Mouse (Mus musculus) CD4-positive helper T cell, adult 2 months (primary cell): Measurements from ENCODE around the gene Muc13.

Experiments
- DNase-seq: peaks from one replicate; pipeline ENCODE4 v3.0.0-alpha.2; 2012; ENCODE audit warnings: low read depth, missing footprints, low spot score

The Muc13 gene

DNA sequence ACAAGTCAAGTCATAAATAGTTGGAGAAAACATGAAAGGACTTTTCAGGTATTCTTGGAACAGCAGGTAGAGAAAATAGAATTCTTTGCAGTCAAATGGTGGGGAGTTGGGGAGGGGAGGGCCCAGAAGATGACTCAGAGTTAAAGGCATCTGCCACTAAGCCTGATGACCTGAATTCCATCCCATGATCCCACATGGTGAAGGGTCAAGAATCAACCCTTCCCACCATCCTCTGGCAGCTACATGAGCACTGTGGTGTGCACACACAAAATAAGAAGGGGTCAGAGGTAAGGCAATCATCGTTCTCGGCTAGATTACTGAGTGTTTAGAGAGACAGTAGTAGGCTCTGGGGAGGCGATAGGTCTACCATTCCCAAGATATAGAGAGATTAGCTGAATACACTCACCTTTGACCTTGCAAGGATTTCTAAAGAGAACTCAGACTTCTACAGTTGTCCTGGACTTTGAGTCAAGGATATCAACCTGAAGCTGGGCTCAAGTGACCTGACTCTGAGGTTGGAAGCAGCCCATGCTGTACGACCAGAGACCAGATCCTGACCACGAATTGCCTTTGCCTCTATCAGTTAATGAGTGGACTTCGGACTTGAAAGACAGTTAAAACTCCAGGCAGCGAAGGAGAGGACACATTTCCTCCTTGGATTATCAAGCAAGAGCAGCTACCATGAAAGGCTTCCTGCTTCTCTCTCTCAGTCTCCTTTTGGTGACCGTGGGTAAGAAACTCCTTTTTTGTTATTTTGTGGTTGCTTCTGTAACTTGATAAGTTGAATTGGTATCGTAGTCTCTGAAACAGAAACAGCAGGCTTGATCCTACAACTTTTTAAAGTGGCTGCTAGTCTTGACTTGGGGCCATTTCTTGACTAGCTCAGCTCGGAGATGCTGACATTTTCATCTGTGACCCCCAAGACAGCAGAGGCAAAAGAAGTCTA, at the start of gene Muc13:
TSS of gene Muc13 (plus strand) at position 192 of the 946 bp plus-strand sequence.
- no peak for DNase-seq

DNA sequence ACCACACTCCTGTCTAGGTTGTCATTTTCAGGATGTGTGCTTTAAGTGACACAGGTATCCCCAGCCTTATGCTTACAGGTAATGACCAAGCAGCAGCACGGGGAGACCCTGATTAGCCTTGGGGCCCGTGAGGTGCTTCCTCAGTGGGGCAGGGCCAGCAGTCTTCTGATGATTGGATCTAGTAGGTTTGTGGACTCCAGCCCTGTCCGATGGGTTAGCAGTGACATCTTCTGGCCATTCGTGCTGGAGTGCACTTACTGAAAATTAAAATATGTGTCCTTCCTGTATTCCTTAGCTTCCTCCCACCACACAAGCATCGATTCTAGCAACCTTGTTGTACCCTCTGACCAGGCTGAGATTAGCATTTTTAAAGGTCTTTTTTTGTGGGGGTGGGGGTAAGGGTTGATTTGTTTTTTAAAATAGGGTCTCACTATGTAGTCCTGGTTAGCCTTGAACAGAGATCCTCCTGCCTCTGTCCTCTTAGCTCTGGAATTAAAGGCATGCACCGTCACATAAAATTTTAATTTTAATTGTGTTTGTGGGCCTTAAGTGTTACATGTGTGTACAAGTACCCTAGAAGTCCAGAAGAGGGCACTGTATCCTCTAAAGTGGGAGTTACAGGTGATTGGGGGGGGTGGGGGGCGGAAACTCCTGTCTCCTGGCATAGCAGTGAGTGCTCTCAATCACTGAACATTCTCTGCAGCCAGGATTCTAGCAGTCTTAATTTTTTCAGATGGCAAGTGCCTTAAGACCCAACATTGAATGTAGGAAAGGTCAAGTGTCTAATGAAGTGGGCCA, 49.0 kb upstream of the Muc13 start:
- DNase-seq: peak; percentile 73

DNA sequence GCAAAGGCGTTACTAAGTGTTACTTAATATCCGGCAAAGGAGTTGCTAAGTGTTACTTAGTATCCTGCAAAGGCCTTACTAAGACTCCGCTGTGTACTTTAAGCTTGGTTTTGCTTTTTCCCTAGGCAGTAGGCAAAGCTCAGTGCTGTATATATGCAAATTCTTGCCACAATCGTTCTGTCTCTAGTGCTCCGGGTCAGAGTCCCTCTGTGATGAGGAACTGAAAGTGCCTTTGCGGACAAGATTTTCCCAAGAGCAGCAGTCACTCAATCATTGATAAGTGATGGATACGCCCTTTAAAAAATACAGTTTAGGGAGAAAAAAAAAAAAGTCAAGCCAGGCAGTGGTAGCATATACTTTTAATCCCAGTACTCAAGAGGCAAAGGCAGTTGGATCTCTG, 48.4 kb upstream of the Muc13 start:
- DNase-seq: peak; percentile 24

DNA sequence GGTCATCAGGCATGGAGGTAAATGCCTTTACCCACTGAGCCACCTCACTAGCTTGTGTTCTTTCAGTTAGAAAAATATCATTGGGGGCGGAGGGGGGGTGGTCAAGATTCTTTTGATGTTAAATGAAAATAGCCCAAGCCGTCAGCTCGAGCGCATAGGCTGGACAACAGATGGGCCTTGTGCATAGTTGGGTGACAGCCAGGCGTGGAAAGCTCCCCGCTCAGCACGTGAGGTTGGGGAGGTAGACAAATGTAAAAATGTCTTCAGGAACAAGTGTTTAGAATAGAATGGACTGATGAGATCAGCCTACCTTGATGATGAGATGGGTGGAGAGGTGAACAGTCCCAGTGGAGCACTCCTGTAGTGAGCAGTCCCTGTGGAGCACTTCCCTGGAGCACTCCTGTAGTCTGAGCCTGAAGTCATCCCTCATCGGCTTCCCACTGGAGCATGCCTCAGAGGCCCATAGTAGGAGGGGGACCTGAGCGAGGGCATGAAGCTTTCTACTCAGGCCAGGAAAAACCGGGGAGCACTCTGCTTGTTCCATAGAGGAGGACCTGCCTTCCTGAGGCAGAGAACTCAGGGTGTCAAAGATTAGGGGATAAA, 47.7 kb upstream of the Muc13 start:
- no peak for DNase-seq

DNA sequence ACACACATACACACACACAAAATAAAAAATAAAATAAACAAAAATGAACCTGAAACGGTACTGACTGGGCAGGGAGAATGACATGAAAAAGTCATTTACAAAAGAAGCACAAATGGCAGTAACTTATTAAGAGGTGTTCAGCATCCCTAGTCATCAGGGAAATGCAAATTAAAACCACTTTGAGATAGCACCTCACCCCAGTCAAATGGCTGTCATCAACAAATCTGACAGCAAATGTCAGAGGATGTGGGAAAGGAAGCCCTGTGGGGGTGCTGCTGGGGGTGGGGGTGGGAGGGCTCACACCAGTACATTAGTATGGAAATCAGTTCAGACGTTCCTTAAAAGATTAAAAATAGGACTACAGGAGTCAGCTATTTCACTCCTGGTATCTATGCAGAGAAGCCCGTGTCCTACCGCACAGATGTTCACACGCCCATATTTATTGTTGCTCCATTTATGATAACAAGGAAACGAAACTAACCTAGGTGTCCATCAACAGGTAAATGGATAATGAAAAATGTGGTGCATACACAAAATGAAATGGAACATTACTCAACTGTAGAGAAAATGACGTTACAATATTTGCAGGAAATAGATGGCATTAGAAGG, 46.4 kb upstream of the Muc13 start:
- DNase-seq: peak; percentile 80

DNA sequence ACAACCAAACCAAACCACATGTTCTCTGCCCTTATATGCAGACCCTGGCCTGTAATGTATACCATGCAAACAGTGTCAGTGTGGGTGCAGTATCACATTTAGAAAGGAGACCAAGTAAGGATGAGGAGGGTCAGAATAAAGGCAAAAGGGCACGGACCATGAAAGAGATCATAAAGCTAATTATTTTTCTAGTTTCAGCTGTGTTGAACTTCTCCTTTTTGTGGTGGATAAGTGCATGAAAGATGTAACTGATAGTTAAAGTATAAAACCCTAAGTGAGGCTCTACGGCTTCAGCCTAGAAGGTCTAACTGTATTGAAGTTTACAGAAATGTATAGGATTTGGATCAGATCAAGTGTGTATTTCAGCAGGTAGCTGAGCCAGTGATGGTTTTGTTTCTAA, 45.8 kb upstream of the Muc13 start:
- no peak for DNase-seq

DNA sequence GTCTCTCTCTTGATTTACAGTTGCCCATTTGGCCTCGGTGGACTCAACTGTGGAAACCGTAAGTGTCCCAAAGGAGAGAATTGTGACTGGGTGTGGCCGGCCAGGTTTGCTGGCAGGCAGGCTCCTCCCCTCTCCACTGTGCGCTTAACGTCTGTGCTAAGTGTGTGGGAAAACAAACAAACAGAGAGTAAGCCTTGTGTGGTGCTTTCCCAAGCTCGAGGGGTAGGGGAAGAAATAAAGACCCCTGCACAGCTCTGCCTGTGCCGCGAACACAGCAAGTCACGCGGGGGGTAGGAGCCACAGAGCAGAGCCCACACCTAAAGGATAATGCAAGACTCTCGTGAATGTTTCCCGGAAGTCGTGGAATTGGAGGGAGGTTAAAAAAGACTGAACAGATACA, 42.7 kb upstream of the Muc13 start:
- no peak for DNase-seq

DNA sequence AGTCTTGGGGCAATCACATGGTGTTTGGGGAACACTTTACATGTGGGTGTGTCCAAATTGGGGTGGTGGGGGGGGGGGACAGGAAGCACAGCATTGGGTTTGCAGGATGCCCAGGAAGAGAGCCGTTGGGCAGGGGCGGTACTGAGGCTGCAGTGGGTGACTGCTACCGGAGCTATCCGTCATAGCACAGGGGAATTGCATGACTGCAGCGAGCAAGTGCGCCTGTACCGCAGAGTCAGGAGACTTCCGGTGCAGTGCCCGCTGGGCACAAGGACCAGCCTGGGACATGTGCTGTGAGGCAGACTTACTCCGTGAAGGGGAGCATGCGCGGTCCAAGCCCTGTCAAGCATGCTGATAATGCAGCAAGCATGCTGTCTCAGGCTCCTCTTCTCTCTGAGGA, 42.2 kb upstream of the Muc13 start:
- DNase-seq: peak; percentile 89

DNA sequence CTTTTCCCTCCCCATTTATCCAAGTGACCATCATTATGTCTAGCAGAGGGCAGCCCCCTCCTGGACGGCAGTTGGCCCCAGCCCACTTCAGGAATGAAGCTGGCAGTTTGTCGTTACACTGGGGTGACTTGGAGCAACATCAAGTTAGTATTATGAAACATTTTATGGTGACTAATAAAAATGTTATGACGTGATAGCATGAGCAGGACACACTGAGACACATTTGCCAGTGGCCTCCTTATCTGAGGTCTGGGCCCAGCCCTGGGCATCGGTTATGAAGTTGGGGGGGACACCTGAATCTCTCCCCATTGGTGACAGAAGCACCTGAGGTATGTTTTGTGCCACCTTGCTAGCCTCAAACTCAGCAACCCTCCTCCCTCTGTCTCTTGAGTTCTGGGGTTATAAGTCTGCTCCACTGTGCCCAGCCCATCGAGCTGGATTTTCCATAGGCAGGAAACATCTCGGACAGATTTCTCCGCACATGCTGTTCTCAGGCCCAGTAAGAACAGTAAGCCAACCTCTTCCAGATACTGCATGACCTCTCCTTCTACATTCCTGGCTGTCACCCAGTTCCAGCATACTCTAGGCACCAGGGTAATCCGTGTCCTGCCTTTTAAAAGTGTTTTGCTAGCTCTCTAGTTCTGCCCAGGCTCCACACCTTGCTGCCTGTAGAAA, 40.8 kb upstream of the Muc13 start:
- DNase-seq: no peak

DNA sequence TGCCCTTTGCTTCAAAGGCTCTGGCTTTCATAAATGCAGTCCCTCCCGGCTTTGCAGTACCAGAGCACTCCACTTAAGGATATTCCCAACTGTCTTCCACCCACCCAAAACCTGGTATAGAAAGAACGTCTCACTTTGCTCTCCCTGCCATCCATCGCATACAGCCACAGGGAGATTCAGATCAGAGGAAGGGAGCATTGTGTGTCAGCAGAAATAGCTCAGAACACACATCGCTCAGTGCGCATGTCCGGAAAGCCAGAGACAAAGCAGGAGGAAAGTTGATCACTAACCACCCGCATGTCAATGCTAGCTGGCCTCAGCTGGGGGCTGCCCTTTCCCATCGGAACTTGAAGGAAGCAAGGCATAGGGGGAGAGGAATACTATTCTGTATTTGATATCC, 38.5 kb upstream of the Muc13 start:
- peak; percentile 58 for DNase-seq

DNA sequence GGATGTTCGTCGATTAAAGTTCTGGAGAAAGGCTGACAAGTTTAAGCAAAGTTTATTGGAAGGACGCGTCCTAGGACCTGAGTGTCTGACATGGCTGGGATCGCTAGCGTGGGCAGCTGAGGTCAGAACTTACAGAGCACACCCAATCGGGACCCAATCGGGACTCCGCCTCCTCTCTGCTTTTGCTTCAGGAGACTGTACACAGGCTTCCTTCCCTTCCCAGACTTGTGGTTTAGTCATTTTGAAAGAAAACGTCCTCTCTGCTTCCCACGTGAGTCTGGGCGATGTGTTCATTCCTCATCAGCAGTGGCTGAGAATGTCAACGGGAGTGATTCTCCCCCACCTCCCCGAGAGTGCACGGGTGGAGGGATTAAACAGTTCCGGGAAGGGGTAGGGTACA, 37.9 kb upstream of the Muc13 start:
- peak; percentile 23 for DNase-seq

DNA sequence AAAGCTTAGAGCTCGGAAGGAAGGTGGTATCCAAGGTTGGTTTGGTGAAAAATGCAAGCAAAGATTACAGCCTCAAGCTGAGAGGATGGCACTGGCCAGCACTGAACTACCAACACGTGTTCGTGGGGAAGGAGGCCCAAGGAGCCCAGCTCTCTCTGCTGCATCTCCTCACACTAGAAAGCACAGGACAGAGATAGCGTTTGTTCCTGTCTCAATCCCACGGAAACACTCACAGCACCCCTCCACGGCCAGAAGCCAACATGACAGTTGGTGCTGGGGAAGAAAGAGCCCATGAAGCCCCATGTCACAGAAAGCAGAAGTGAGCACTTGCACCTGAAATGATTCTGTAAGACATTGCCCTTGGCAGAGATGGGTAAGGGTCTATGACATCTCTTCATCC, 37.4 kb upstream of the Muc13 start:
- no peak for DNase-seq

DNA sequence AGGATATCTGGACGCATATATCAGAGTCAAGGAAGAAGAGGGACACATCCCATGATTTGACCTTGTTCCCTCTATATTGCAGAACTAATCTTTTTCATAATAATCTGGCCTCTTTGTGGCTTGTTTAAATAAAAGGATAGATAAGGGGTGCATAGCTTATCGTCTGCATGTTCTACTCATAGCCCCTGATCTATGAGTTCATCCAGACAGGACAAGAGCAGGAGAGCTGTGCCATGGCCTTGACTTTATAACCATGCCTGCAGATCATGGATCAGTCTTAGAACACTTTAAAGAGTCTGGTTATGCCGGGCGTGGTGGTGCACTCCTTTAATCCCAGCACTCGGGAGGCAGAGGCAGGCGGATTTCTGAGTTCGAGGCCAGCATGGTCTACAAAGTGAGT, 34.6 kb upstream of the Muc13 start:
- no peak for DNase-seq

DNA sequence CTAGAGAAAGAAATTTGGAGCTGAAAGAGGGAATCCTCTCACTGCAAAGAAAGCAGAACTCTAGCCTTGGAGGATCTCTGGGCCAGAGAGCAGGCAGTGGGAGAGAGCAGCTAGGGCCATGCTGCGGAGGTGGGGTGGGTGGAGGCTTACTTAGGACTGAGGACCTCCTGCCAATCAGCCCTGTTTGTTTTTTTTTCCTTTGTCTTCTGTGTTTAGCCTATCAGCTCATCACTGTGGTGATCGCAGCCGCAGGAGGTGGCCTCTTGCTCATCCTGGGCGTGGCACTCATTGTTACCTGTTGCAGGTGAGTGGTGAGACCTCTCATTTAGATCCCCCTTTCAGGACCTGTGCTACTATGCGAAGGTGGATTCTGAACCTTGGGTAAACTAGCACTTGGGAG, 33.3 kb upstream of the Muc13 start:
- DNase-seq: no peak

DNA sequence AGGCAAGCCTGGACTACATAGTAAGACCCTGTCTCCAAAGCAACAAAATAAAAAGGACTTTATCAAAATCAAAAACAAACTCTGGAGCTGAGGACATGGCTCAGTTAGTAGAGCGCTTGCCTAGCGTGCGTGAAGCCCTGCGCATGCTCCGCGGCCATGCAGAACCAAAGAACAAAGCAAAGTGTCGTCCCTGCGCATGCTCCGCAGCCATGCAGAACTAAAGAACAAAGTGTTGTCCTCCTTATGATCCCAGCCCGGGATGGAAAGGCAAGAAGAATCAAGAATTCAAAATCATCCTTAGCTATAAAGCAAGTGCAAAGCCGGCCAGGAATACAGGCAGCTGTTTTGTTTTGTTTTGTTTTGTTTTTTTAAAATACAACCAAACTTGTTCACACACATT, 32.8 kb upstream of the Muc13 start:
- no peak for DNase-seq

DNA sequence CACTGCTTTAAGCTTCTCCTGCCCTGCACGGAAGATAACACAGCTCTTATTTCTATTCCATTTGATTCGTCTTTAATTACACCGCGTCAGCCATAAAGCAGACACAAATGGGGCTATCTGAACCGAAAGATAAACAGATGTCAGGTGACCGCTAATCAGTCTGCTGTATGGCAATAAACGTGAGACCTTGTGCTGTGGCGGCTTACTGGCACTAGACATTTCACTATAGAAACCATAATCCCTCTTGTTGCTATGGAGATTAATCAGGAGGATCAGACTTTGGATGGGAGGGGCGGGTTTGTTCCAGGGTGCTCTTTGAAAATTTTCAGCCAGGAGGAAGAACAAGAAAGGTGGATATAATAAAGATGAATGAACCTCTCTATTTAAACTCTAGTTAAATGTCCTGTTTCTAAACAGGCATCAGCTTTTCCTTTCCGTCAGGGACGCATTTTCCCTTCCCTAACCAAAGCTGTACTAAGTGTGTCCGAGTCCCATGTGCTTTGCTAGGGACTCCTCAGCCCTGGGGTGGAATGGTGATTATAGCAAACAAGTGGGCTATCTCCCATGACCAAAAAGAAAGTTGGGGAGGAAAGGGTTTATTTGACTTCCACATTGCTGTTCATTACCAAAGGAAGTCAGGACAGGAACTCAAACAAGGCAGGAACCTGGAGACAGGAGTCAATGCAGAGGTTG, 29.2 kb upstream of the Muc13 start:
- no peak for DNase-seq

DNA sequence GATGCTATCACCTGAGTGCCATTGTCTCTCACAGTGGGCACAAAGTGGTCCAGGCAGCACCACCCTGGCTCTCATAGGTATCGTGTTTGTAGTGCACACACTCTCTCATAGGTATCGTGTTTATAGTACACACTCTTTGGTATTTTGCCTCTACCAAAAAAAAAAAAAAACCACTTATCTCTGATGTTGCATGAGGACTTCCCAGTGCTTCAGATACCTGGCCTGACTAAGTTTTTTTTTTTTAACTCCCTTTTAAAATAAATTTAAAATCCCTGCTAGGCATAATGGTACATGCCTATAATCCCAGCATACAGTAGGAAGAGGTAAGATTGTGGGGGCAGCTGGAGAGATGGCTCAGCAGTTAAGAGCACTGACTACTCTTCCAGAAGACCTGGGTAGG, 28.4 kb upstream of the Muc13 start:
- no peak for DNase-seq

DNA sequence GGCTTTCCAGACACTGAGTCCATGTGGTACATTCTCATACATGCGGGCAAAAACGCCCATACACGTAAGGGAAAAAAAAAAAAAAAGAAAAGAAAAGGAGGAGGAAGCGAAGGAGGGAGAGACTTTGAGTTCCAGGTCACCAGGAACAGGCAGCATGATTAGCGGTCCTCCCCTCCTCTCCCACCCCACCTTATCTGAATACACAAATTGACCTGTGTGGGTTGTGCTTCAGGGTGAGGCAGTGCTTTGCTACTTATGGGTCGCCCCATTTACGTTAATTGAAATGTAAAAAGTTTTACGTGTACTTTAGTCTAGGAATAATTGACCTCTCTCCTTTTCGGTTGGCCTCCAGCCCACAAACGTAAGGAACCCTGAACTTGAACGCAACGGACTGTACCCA, 27.5 kb upstream of the Muc13 start:
- no peak for DNase-seq

DNA sequence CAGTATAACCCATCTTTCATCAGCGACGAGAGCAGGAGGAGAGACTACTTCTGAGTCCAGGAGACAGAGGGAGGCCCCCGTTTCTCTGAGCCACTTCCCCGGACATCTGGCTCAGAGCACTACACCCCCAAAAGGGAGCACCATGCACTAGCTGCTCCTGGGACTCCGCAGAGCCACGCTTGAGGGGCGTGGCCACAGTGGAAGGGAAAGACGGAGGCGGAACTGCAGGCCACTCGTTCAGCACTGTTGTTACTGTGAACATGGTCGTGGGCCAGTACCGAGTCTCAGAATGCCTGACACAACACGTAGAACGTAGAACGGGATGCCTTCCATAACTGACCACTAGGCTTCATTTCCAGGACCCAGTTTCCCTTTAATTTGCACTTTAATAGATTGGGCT, 27.1 kb upstream of the Muc13 start:
- no peak for DNase-seq

DNA sequence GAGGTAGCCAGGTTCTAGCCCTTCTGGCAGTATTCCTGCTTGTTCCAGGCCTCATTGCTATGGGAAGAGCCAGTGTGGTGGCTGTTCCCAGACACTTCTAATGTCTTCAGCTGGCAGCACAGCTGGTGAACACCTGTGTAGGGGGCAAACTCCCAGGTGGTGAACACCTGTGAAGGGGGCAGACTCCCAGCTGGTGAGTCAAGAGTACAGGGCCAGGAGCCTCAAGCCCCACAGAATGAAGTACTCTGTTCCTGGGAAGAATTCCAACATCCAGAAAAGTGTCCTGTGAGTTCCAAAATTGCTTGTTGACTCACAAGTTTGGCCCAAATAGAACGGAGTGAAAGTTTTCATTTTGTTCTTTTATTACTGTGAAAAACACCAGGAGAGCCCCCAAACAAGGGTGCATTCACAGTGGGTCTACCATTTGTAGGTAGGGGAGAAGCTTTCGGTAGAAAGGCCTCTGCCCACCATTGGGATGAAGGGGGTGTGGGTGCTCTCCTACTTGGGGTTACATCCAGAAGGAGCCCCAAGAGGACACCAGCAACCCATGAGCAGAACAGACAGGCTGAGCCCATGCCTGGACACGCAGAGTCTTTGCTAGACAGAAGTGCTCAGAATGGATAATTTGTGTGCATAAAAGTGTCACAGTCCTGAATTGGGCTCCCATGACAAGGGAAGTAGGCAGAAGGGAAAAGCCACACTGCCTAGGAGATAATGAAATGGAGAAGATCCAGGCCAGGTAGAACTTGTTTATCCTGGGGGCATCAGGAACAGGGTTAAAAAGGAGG, 25.2 kb upstream of the Muc13 start:
- no peak for DNase-seq
